15 mouse cellular contexts compared by ENCODE assay signal in the genomic region with DNA sequence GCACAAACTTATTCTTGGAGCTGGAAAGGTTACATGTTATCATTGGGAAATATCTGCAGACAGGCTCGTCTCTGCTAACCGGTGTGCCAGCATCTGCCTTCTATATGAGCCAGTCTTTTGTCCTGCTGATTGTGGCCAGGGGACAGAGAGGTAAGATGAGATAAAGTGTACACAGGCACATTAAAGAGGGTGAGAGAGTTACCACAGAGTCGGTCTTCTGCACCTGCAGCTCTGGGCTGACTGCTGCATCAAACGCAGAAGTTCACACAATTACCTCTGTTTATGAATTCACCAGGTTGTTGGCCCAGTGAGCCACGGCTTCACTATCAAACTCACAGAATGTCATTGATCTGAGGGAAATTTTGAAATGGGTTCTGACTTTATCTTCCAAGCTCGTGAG.
"Had no signal": no experiment of that assay in that cellular context is flagged by ENCODE, and none has a peak within 500 bp of the region (broad histone marks: within the 10 kb centered on the region; RNA-seq: fewer than 3 reads in every experiment).

No protein-coding gene starts in this region.

- H3K9ac ChIP-seq: kidney, embryonic 15.5 days; liver, embryonic 13.5 days had no signal

- H3K4me2 ChIP-seq: kidney, embryonic 15.5 days; liver, embryonic 13.5 days had no signal

- H3K36me3 ChIP-seq: kidney, embryonic 15.5 days; liver, embryonic 13.5 days had no signal

- H3K9me3 ChIP-seq: kidney, embryonic 15.5 days; liver, embryonic 13.5 days had no signal

- H3K27me3 ChIP-seq: kidney, embryonic 15.5 days; liver, embryonic 13.5 days had no signal

- DNase-seq: kidney, adult 11 months; kidney, adult 8-10 months; kidney, postnatal 10 days; kidney, postnatal 36 days; layer of hippocampus, postnatal 36 days; liver, embryonic 13.5 days; lung, adult 2 months; lung, postnatal 14 days; lung, postnatal 4 days; right cerebral cortex, adult 18-20 months; right cerebral cortex, postnatal 14 days; thymus, adult 18-20 months; thymus, postnatal 36 days had no signal

- H3K4me1 ChIP-seq: kidney, embryonic 15.5 days; liver, embryonic 13.5 days had no signal

- H3K4me3 ChIP-seq: kidney, embryonic 15.5 days; left cerebral cortex, adult 2 months; liver, embryonic 13.5 days had no signal

- H3K27ac ChIP-seq: kidney, embryonic 15.5 days; left cerebral cortex, adult 2 months; liver, embryonic 13.5 days had no signal
